ENCODE assay signal across 7 mouse cellular contexts in the genomic region with DNA sequence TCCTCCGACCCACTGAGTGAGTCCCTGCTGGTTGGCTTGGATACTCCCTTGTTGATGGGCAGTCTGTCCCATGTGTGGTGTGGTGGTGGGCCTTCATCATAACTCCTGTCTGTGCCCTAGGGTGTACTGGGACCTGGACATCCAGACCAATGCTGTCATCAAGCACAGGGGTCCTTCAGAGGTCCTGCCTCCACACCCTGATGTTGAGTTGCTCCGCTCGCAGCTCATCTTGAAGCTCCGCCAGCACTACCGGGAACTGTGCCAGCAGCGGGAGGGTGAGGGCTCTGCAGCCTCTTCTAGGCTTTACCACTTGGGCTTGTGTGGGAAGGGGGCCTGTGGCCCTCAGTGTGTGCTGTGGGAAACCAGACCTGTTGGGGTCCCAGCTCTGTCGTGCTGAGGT. TPM values are rescaled to one million over a fixed set of nuclear protein-coding genes. Genes with fewer than 3 reads are reported as not detected.
DNase-seq lines count a peak whose midpoint lies in the region; ATAC-seq and TF ChIP-seq lines count a peak whose summit lies in the region.

No protein-coding gene starts in this region.

- H3K27me3 ChIP-seq in midbrain, embryonic 14.5 days (ENCODE audit: control insufficient read depth, insufficient read depth, low read length), result no peaks in the 10 kb centered on the region
- no peaks in the 10 kb centered on the region for H3K27me3 ChIP-seq in midbrain, embryonic 11.5 days (ENCODE audit: control insufficient read depth, insufficient read depth, low read length)
- no peaks in the 10 kb centered on the region for H3K27me3 ChIP-seq in heart, embryonic 15.5 days

- no peaks in the 10 kb centered on the region for H3K9me3 ChIP-seq in midbrain, embryonic 14.5 days (ENCODE audit: control insufficient read depth, low read length)
- H3K9me3 ChIP-seq in midbrain, embryonic 11.5 days (ENCODE audit: control insufficient read depth, low read length), result no peaks in the 10 kb centered on the region
- H3K9me3 ChIP-seq in heart, embryonic 15.5 days (replicated peaks), result no peaks in the 10 kb centered on the region

- intact Hi-C loops in left cerebral cortex, adult 2 months (cut with DNase I), result loop anchor here (2.0 kb wide), 1 partner anchor 25 kb away; a partner anchor contains a TSS

- WGBS in midbrain, embryonic 14.5 days, result 79% methylated on average over 7 of the region's 7 CpGs
- 95% methylated on average over 7 of the region's 7 CpGs for WGBS in midbrain, embryonic 11.5 days
- WGBS in heart, embryonic 15.5 days, result 27% methylated on average over 7 of the region's 7 CpGs

- TF ChIP-seq CTCF in left cerebral cortex, adult 2 months (IDR thresholded peaks at IDR 0.05), result no peak

- H3K27ac ChIP-seq in midbrain, embryonic 14.5 days (replicated peaks; ENCODE audit: low read depth, low read length), result peak overlapping the region; percentile 20; the same call in 1 of the 2 replicates
- no peak overlapping the region for H3K27ac ChIP-seq in midbrain, embryonic 11.5 days (ENCODE audit: low read depth, low read length)
- peak overlapping the region; percentile 2; the same call in 1 of the 2 replicates for H3K27ac ChIP-seq in heart, embryonic 15.5 days
- peak overlapping the region; percentile 74; the same call in 1 of the 2 replicates for H3K27ac ChIP-seq in left cerebral cortex, adult 2 months

- H3K4me2 ChIP-seq in midbrain, embryonic 14.5 days (ENCODE audit: low read length), result no peak overlapping the region
- H3K4me2 ChIP-seq in midbrain, embryonic 11.5 days, result no peak overlapping the region
- no peak overlapping the region for H3K4me2 ChIP-seq in heart, embryonic 15.5 days

- peak; percentile 67 for DNase-seq in midbrain, embryonic 14.5 days
- no peak for DNase-seq in midbrain, embryonic 11.5 days (ENCODE audit: low spot score, missing footprints)
- DNase-seq in cerebellum, adult 9-10 months, result peak; percentile 82
- peak; percentile 76 to 88 for DNase-seq in left cerebral cortex, adult 2 months (ENCODE audit: extremely low spot score in 1 of 2, low spot score in 2 of 2)
- DNase-seq in ovary, postnatal 14 days (ENCODE audit: low spot score), result peak; percentile 79
- DNase-seq in thymus, postnatal 36 days, result no peak

- 0 out of 2 replicates have a peak, but pooled peaks cover 3% of the 10 kb centered on the region for H3K4me1 ChIP-seq in midbrain, embryonic 14.5 days (ENCODE audit: control insufficient read depth, insufficient read depth, low read length)
- no peaks in the 10 kb centered on the region; the same call in 1 of the 2 replicates for H3K4me1 ChIP-seq in midbrain, embryonic 11.5 days (ENCODE audit: control insufficient read depth, insufficient read depth, low read length)
- peaks cover 14% of the 10 kb centered on the region for H3K4me1 ChIP-seq in heart, embryonic 15.5 days (replicated peaks)

- no peak overlapping the region for H3K9ac ChIP-seq in midbrain, embryonic 14.5 days (replicated peaks; ENCODE audit: low read length)
- H3K9ac ChIP-seq in midbrain, embryonic 11.5 days (ENCODE audit: low read length), result no peak overlapping the region
- H3K9ac ChIP-seq in heart, embryonic 15.5 days, result no peak overlapping the region

- no peak overlapping the region for H3K4me3 ChIP-seq in midbrain, embryonic 14.5 days (replicated peaks; ENCODE audit: low read depth, low read length)
- no peak overlapping the region for H3K4me3 ChIP-seq in midbrain, embryonic 11.5 days (ENCODE audit: low read depth, low read length)
- no peak overlapping the region for H3K4me3 ChIP-seq in heart, embryonic 15.5 days
- no peak overlapping the region for H3K4me3 ChIP-seq in left cerebral cortex, adult 2 months

- ATAC-seq in midbrain, embryonic 14.5 days (ENCODE audit: low FRiP score, low TSS enrichment), result no peak
- no peak for ATAC-seq in midbrain, embryonic 11.5 days (ENCODE audit: low FRiP score)
- peak; percentile 48 for ATAC-seq in heart, embryonic 15.5 days (replicated peaks; ENCODE audit: insufficient number of reproducible peaks, insufficient read depth, low FRiP score, low read depth)

- peaks cover 78% of the 10 kb centered on the region for H3K36me3 ChIP-seq in midbrain, embryonic 14.5 days (ENCODE audit: control insufficient read depth, insufficient read depth, low read length)
- H3K36me3 ChIP-seq in midbrain, embryonic 11.5 days (ENCODE audit: control insufficient read depth, insufficient read depth, low read length), result peaks cover 31% of the 10 kb centered on the region
- peaks cover 67% of the 10 kb centered on the region for H3K36me3 ChIP-seq in heart, embryonic 15.5 days

RNA-seq across cellular contexts. Expression of a gene that starts 6.7 kb away (rescaled TPM):
- polyA plus RNA-seq in midbrain, embryonic 14.5 days (2014; fragmentation: Nextera tagmentation; extraction: Ambion mirVana), result 92.8 and 99.5 TPM in 2 replicates
- polyA plus RNA-seq in midbrain, embryonic 11.5 days (2014; fragmentation: Nextera tagmentation; extraction: Ambion mirVana), result 62.0 and 65.7 TPM in 2 replicates
- 53.4 and 56.4 TPM in 2 replicates for polyA plus RNA-seq in heart, embryonic 15.5 days (2015; fragmentation: Nextera tagmentation; extraction: Ambion mirVana)
- 10 to 100 TPM; 44.8 to 48.8 TPM for total RNA-seq in left cerebral cortex, adult 2 months (2021)

RNA-seq across cellular contexts. Expression of a gene that starts 25.8 kb away (rescaled TPM):
- polyA plus RNA-seq in midbrain, embryonic 14.5 days (2014; fragmentation: Nextera tagmentation; extraction: Ambion mirVana), result 13.9 and 15.5 TPM in 2 replicates
- 8.2 and 8.8 TPM in 2 replicates for polyA plus RNA-seq in midbrain, embryonic 11.5 days (2014; fragmentation: Nextera tagmentation; extraction: Ambion mirVana)
- polyA plus RNA-seq in heart, embryonic 15.5 days (2015; fragmentation: Nextera tagmentation; extraction: Ambion mirVana), result 5.9 and 10.9 TPM in 2 replicates
- 10 to 100 TPM; 27.2 to 28.0 TPM for total RNA-seq in left cerebral cortex, adult 2 months (2021)

RNA-seq across cellular contexts. Expression of a gene that starts 28.3 kb away (rescaled TPM):
- 29.8 and 91.1 TPM in 2 replicates for polyA plus RNA-seq in midbrain, embryonic 14.5 days (2014; fragmentation: Nextera tagmentation; extraction: Ambion mirVana)
- polyA plus RNA-seq in midbrain, embryonic 11.5 days (2014; fragmentation: Nextera tagmentation; extraction: Ambion mirVana), result 91.8 and 97.3 TPM in 2 replicates
- 14.0 and 71.8 TPM in 2 replicates for polyA plus RNA-seq in heart, embryonic 15.5 days (2015; fragmentation: Nextera tagmentation; extraction: Ambion mirVana)
- total RNA-seq in left cerebral cortex, adult 2 months (2021), result 10 to 100 TPM; 78.1 to 82.4 TPM

RNA-seq across cellular contexts. Expression of a gene that starts 52.5 kb away (rescaled TPM):
- polyA plus RNA-seq in midbrain, embryonic 14.5 days (2014; fragmentation: Nextera tagmentation; extraction: Ambion mirVana), result 5.1 and 6.9 TPM in 2 replicates
- 3.8 and 4.5 TPM in 2 replicates for polyA plus RNA-seq in midbrain, embryonic 11.5 days (2014; fragmentation: Nextera tagmentation; extraction: Ambion mirVana)
- polyA plus RNA-seq in heart, embryonic 15.5 days (2015; fragmentation: Nextera tagmentation; extraction: Ambion mirVana), result 43.3 and 47.1 TPM in 2 replicates
- 1 to 10 TPM; 3.9 to 5.3 TPM for total RNA-seq in left cerebral cortex, adult 2 months (2021)

RNA-seq across cellular contexts. Expression of a gene that starts 53.1 kb away (rescaled TPM):
- polyA plus RNA-seq in midbrain, embryonic 14.5 days (2014; fragmentation: Nextera tagmentation; extraction: Ambion mirVana), result 77.1 and 88.2 TPM in 2 replicates
- polyA plus RNA-seq in midbrain, embryonic 11.5 days (2014; fragmentation: Nextera tagmentation; extraction: Ambion mirVana), result 84.8 and 89.7 TPM in 2 replicates
- 167 and 180 TPM in 2 replicates for polyA plus RNA-seq in heart, embryonic 15.5 days (2015; fragmentation: Nextera tagmentation; extraction: Ambion mirVana)
- total RNA-seq in left cerebral cortex, adult 2 months (2021), result 10 to 100 TPM; 89.5 to 96.2 TPM

Comparison
In these comparisons a context has a peak if more than half of its experiments do, and no peak if none do; other contexts are left out.
1. DNase-seq: peak in midbrain, embryonic 14.5 days (single experiment), cerebellum, adult 9-10 months (single experiment), left cerebral cortex, adult 2 months (2 of 2) and ovary, postnatal 14 days (single experiment); none in midbrain, embryonic 11.5 days (single experiment) and thymus, postnatal 36 days (0 of 2).